Mouse (Mus musculus): ENCODE measurements around the gene Sppl2c. TPM values are rescaled to one million over a fixed set of nuclear protein-coding genes. Genes with fewer than 3 reads are reported as not detected.

Gene Sppl2c
- polyA plus RNA-seq, 1 experiment from 2014 or later: not detected

- no peak overlapping the region for H3K4me3 ChIP-seq (ENCODE audit: low read depth, low read length)
- 91% methylated on average over 9 of the region's 9 CpGs for WGBS
- H3K4me1 ChIP-seq (ENCODE audit: control insufficient read depth, insufficient read depth, low read length): no peaks in the 10 kb centered on the region
- H3K36me3 ChIP-seq (ENCODE audit: control insufficient read depth, insufficient read depth, low read length): no peaks in the 10 kb centered on the region
- no peak for ATAC-seq
- no peak overlapping the region for H3K27ac ChIP-seq (ENCODE audit: low read depth, low read length)
- no peak overlapping the region for H3K9ac ChIP-seq (ENCODE audit: low read length)
- H3K9me3 ChIP-seq (replicated peaks; ENCODE audit: control insufficient read depth, low read length): no peaks in the 10 kb centered on the region
- no peak for DNase-seq (ENCODE audit: low spot score)
- no peak overlapping the region for H3K4me2 ChIP-seq (ENCODE audit: low read length)
- no peaks in the 10 kb centered on the region for H3K27me3 ChIP-seq (replicated peaks; ENCODE audit: control insufficient read depth, insufficient read depth, low read length)
Observed at GRCm38 (mm10) chr11:104186837-104187150, 667 bp downstream of the Sppl2c start.

DNA sequence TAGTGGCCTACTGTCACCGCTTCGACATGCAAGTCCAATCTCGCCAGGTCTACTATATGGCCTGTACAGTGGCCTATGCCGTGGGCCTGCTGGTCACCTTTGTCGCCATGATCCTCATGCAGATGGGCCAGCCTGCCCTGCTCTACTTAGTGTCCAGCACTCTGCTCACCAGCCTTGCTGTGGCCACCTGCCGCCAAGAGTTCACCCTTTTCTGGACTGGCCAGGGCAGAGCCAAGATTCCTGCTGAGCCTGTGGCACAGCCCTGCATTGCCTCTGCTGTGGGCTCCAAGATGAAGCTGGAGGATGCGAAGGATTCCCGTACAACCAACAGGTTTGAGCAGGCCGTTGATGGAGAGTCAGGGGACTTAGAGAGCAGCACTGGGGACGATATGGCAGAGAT lies 1.6 kb downstream of the Sppl2c start:
- Histone ChIP-seq H3K4me1 (ENCODE audit: control insufficient read depth, insufficient read depth, low read length) (no peaks in the 10 kb centered on the region), H3K9ac (ENCODE audit: low read length) (no peak overlapping the region), H3K4me2 (ENCODE audit: low read length) (no peak overlapping the region), H3K27me3 (replicated peaks; ENCODE audit: control insufficient read depth, insufficient read depth, low read length) (no peaks in the 10 kb centered on the region), H3K36me3 (ENCODE audit: control insufficient read depth, insufficient read depth, low read length) (no peaks in the 10 kb centered on the region), H3K9me3 (replicated peaks; ENCODE audit: control insufficient read depth, low read length) (no peaks in the 10 kb centered on the region), H3K27ac (ENCODE audit: low read depth, low read length) (no peak overlapping the region), H3K4me3 (ENCODE audit: low read depth, low read length) (no peak overlapping the region)
- no peak for DNase-seq (ENCODE audit: low spot score)
- 93% methylated on average over 10 of the region's 10 CpGs for WGBS
- ATAC-seq: no peak

DNA sequence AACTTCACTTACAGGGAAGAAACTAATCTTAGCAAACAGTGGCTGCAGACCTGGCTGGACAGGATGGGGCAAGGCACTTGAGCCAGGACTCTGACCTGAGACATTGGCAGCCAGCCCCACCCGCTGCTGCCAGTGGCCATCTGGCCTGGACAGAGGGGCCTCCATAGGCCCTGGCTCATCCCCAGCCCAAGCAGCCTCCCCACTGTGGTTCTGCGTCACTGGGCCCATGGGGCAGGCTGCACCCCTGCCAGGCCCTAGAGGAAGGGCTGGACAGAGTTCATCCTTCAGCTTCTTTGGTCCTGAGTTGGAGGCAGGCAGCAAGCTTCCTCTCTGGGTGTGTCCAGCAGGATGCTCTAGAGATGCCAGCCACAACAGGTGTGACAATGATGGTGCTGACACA lies 3.9 kb downstream of the Sppl2c start:
- H3K36me3 ChIP-seq (ENCODE audit: control insufficient read depth, insufficient read depth, low read length): no peaks in the 10 kb centered on the region
- H3K4me1 ChIP-seq (ENCODE audit: control insufficient read depth, insufficient read depth, low read length): no peaks in the 10 kb centered on the region
- no peak for DNase-seq (ENCODE audit: low spot score)
- H3K9ac ChIP-seq (ENCODE audit: low read length): no peak overlapping the region
- ATAC-seq: no peak
- H3K4me3 ChIP-seq (ENCODE audit: low read depth, low read length): no peak overlapping the region
- H3K4me2 ChIP-seq (ENCODE audit: low read length): no peak overlapping the region
- H3K27ac ChIP-seq (ENCODE audit: low read depth, low read length): no peak overlapping the region
- H3K27me3 ChIP-seq (replicated peaks; ENCODE audit: control insufficient read depth, insufficient read depth, low read length): no peaks in the 10 kb centered on the region
- 88% methylated on average over 2 of the region's 2 CpGs for WGBS
- H3K9me3 ChIP-seq (replicated peaks; ENCODE audit: control insufficient read depth, low read length): no peaks in the 10 kb centered on the region

DNA sequence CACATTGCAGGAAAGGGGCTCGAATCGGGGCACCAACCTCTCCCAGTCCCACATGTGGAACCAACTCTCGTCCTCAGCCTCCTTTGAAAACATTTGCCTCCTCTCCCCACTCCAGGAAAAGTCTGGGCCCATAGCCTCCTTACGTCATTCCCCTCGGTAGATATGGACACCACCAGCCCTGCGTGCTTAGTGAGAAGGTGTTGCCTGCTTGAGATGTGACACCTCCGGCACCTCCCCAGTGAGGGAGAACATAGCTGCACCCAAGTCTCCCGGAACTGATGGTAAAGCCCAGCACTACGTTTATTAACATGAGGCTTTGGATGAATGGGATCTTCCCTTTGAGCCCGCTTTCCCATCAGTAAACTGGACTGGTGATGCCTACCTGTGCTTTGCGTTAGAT lies 9.3 kb downstream of the Sppl2c start:
- ATAC-seq: no peak; the same call in 1 of the 2 replicates
- WGBS: 77% methylated on average over 11 of the region's 11 CpGs
- Histone ChIP-seq H3K27me3 (replicated peaks; ENCODE audit: control insufficient read depth, insufficient read depth, low read length) (no peaks in the 10 kb centered on the region), H3K9me3 (replicated peaks; ENCODE audit: control insufficient read depth, low read length) (no peaks in the 10 kb centered on the region), H3K36me3 (ENCODE audit: control insufficient read depth, insufficient read depth, low read length) (no peaks in the 10 kb centered on the region), H3K4me2 (ENCODE audit: low read length) (peak overlapping the region; percentile 29; the same call in 1 of the 2 replicates), H3K27ac (ENCODE audit: low read depth, low read length) (no peak overlapping the region), H3K4me3 (ENCODE audit: low read depth, low read length) (no peak overlapping the region), H3K4me1 (ENCODE audit: control insufficient read depth, insufficient read depth, low read length) (no peaks in the 10 kb centered on the region), H3K9ac (ENCODE audit: low read length) (no peak overlapping the region)
- DNase-seq (ENCODE audit: low spot score): no peak

DNA sequence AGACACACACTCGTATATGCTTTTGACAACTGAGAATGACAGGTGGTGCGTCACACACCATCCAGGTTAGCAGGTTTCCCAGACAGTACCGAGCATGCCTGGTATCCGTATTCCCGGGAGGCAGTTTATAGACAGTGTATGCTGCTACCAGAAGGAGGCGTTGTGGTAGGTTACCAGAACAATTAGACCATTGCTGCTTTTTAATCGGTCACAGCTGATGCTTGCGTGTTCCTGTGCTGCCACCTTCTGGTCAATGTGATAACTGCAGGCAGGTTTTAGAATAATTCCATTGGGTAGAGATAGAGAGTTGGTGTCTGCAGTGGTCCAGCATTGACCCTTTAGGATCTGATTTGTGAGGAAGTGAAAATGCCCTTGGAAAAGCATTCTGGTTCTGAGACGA lies 9.7 kb downstream of the Sppl2c start:
- Histone ChIP-seq H3K27me3 (replicated peaks; ENCODE audit: control insufficient read depth, insufficient read depth, low read length) (no peaks in the 10 kb centered on the region), H3K27ac (ENCODE audit: low read depth, low read length) (no peak overlapping the region), H3K4me1 (ENCODE audit: control insufficient read depth, insufficient read depth, low read length) (no peaks in the 10 kb centered on the region), H3K9ac (ENCODE audit: low read length) (no peak overlapping the region), H3K4me2 (ENCODE audit: low read length) (peak overlapping the region; percentile 29; the same call in 1 of the 2 replicates), H3K9me3 (replicated peaks; ENCODE audit: control insufficient read depth, low read length) (no peaks in the 10 kb centered on the region), H3K36me3 (ENCODE audit: control insufficient read depth, insufficient read depth, low read length) (no peaks in the 10 kb centered on the region), H3K4me3 (ENCODE audit: low read depth, low read length) (no peak overlapping the region)
- peak; percentile 95 for DNase-seq (ENCODE audit: low spot score)
- peak; percentile 94 for ATAC-seq
- WGBS: 10% methylated on average over 9 of the region's 9 CpGs

DNA sequence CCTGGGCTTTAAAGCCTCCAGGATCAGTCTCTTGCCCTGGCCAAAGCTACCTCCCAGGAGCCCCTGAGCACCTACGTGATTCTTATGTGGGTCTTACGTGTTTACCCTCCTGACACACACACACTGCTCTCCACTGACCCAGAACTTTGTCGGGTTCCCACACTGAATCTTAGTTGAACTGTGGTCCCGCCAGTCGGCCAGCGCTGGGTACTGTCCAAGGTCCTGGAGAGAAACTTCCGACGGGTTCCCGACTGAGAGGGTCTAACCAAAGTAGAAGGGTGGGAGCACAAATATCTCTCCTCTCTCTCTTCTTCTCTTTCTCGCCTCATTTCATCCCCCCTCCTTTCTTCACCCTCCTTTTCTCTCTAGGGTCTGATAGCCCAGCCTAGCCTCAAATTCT lies 11.7 kb downstream of the Sppl2c start:
- Histone ChIP-seq H3K27ac (ENCODE audit: low read depth, low read length) (no peak overlapping the region), H3K4me2 (ENCODE audit: low read length) (no peak overlapping the region), H3K4me3 (ENCODE audit: low read depth, low read length) (no peak overlapping the region), H3K27me3 (replicated peaks; ENCODE audit: control insufficient read depth, insufficient read depth, low read length) (no peaks in the 10 kb centered on the region), H3K4me1 (ENCODE audit: control insufficient read depth, insufficient read depth, low read length) (no peaks in the 10 kb centered on the region), H3K9ac (ENCODE audit: low read length) (no peak overlapping the region), H3K36me3 (ENCODE audit: control insufficient read depth, insufficient read depth, low read length) (no peaks in the 10 kb centered on the region), H3K9me3 (replicated peaks; ENCODE audit: control insufficient read depth, low read length) (peaks cover 3% of the 10 kb centered on the region; the same call in 1 of the 2 replicates)
- ATAC-seq: no peak
- no peak for DNase-seq (ENCODE audit: low spot score)
- WGBS: 11% methylated on average over 10 of the region's 10 CpGs

GRCm38 (mm10) chr11:104203271-104203670 lies 17.1 kb downstream of the Sppl2c start:
- DNase-seq (ENCODE audit: low spot score) (no peak), ATAC-seq (no peak)
- Histone ChIP-seq H3K27ac (ENCODE audit: low read depth, low read length) (no peak overlapping the region), H3K4me2 (ENCODE audit: low read length) (no peak overlapping the region), H3K27me3 (replicated peaks; ENCODE audit: control insufficient read depth, insufficient read depth, low read length) (no peaks in the 10 kb centered on the region; the same call in 1 of the 2 replicates), H3K4me1 (ENCODE audit: control insufficient read depth, insufficient read depth, low read length) (no peaks in the 10 kb centered on the region), H3K9ac (ENCODE audit: low read length) (no peak overlapping the region), H3K36me3 (ENCODE audit: control insufficient read depth, insufficient read depth, low read length) (no peaks in the 10 kb centered on the region), H3K4me3 (ENCODE audit: low read depth, low read length) (no peak overlapping the region), H3K9me3 (replicated peaks; ENCODE audit: control insufficient read depth, low read length) (peaks cover 3% of the 10 kb centered on the region; the same call in 1 of the 2 replicates)
- WGBS: 83% methylated on average over 3 of the region's 3 CpGs

DNA sequence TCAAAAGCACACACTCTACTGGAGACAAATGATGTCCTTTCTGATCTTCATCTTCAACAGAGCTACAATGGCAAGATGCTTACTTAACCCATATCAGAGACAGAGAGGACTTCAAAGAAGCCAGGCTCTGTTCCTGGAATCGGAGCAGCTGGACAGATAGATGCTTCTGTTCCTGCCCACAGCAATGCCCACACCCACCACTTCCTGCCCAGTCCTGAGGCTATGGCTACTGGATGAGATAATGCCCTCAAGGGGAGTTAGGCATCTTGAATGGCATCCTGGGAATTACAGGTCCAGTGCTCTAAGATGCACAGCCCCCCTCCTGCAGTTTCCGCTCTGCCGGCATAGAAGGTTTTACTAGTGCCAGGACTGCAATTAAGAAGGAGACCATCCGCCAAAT lies 20.4 kb downstream of the Sppl2c start:
- no peaks in the 10 kb centered on the region for H3K36me3 ChIP-seq (ENCODE audit: control insufficient read depth, insufficient read depth, low read length)
- no peak for DNase-seq (ENCODE audit: low spot score)
- H3K4me1 ChIP-seq (ENCODE audit: control insufficient read depth, insufficient read depth, low read length): no peaks in the 10 kb centered on the region
- H3K27ac ChIP-seq (ENCODE audit: low read depth, low read length): no peak overlapping the region
- peaks cover under 1% of the 10 kb centered on the region; the same call in 1 of the 2 replicates for H3K9me3 ChIP-seq (replicated peaks; ENCODE audit: control insufficient read depth, low read length)
- ATAC-seq: no peak
- H3K4me3 ChIP-seq (ENCODE audit: low read depth, low read length): no peak overlapping the region
- H3K27me3 ChIP-seq (replicated peaks; ENCODE audit: control insufficient read depth, insufficient read depth, low read length): no peaks in the 10 kb centered on the region; the same call in 1 of the 2 replicates
- 80% methylated on average over 4 of the region's 4 CpGs for WGBS
- H3K9ac ChIP-seq (ENCODE audit: low read length): no peak overlapping the region
- no peak overlapping the region for H3K4me2 ChIP-seq (ENCODE audit: low read length)

- DNase-seq (ENCODE audit: low spot score): no peak
- Histone ChIP-seq H3K9me3 (replicated peaks; ENCODE audit: control insufficient read depth, low read length) (no peaks in the 10 kb centered on the region), H3K27ac (ENCODE audit: low read depth, low read length) (no peak overlapping the region), H3K4me2 (ENCODE audit: low read length) (no peak overlapping the region), H3K9ac (ENCODE audit: low read length) (no peak overlapping the region), H3K27me3 (replicated peaks; ENCODE audit: control insufficient read depth, insufficient read depth, low read length) (no peaks in the 10 kb centered on the region; the same call in 1 of the 2 replicates), H3K4me3 (ENCODE audit: low read depth, low read length) (no peak overlapping the region), H3K36me3 (ENCODE audit: control insufficient read depth, insufficient read depth, low read length) (no peaks in the 10 kb centered on the region), H3K4me1 (ENCODE audit: control insufficient read depth, insufficient read depth, low read length) (no peaks in the 10 kb centered on the region)
- WGBS: 73% methylated on average over 3 of the region's 3 CpGs
- ATAC-seq: no peak
Observed at GRCm38 (mm10) chr11:104209041-104209440, 22.9 kb downstream of the Sppl2c start.

Measured in forebrain, embryonic 14.5 days (tissue).